Mouse (Mus musculus) hindbrain, embryonic 14.5 days (tissue): ENCODE results near the gene Mcoln2. TPM values are rescaled to one million over a fixed set of nuclear protein-coding genes. Genes with fewer than 3 reads are reported as not detected.

ENCODE experiments used
- ATAC-seq: fragments of 200-750 bp; cut with Nextera tagmentation; 2 replicates; pipeline ENCODE4 v1.8.0; 2017; ENCODE audit warnings: moderate number of reproducible peaks, mild to moderate bottlenecking, moderate TSS enrichment, moderate library complexity; ENCODE audit not compliant: low FRiP score
- DNase-seq: peaks from one replicate; pipeline ENCODE4 v3.0.0-alpha.2; 2015; ENCODE audit warnings: low spot score
- H3K27ac ChIP-seq: fragments of 300-500 bp; sonication (generic); 2 replicates; pipeline ENCODE4 v1.5.1; 2014; ENCODE audit warnings: mild to moderate bottlenecking, moderate library complexity
- H3K27me3 ChIP-seq: fragments of 300-500 bp; sonication (generic); 2 replicates; pipeline ENCODE4 v1.6.1; 2014; ENCODE audit warnings: mild to moderate bottlenecking, low read length, mixed read lengths; ENCODE audit not compliant: control insufficient read depth, insufficient read depth
- H3K36me3 ChIP-seq: fragments of 300-500 bp; sonication (generic); replicated peaks from 2 replicates; pipeline ENCODE4 v1.6.1; 2014; ENCODE audit not compliant: control insufficient read depth, insufficient read depth
- H3K4me1 ChIP-seq: fragments of 300-500 bp; sonication (generic); replicated peaks from 2 replicates; pipeline ENCODE4 v1.6.1; 2014; ENCODE audit warnings: antibody characterized with exemption, low read length, mixed read lengths; ENCODE audit not compliant: control insufficient read depth, insufficient read depth
- H3K4me2 ChIP-seq: fragments of 300-500 bp; sonication (generic); replicated peaks from 2 replicates; pipeline ENCODE4 v1.6.1; 2014; ENCODE audit warnings: mild to moderate bottlenecking, moderate library complexity
- H3K4me3 ChIP-seq: fragments of 300-500 bp; sonication (generic); replicated peaks from 2 replicates; pipeline ENCODE4 v1.5.1; 2014; ENCODE audit warnings: mild to moderate bottlenecking, low read length
- H3K9ac ChIP-seq: fragments of 300-500 bp; sonication (generic); 2 replicates; pipeline ENCODE4 v1.6.1; 2014
- H3K9me3 ChIP-seq: fragments of 300-500 bp; sonication (generic); 2 replicates; pipeline ENCODE4 v1.6.1; 2016; ENCODE audit warnings: low read length; ENCODE audit not compliant: control insufficient read depth
- whole genome bisulfite sequencing: fragments of 180-500 bp; shearing (Covaris S2); extraction: QIAGEN DNeasy Blood & Tissue Kit; methylation state at CpG from one replicate; pipeline ENCODE4 v1.1.7; 2014; 5-methylcytosine and 5-hydroxymethylcytosine counted together
- polyA plus RNA-seq: library from polyadenylated mRNA; unstranded; fragments of >200 nt; fragmentation: Nextera tagmentation; extraction: Ambion mirVana; gene quantifications from 2 replicates; pipeline ENCODE4 v1.2.1, GENCODE M21; 2014

The Mcoln2 gene
- polyA plus RNA-seq, 1 experiment from 2014 or later, result 0.11 TPM

GRCm38 (mm10) chr3:146136422-146136821 is 13.2 kb upstream of the Mcoln2 start:
- H3K4me3 ChIP-seq, result no peak overlapping the region
- no peak for DNase-seq
- H3K4me2 ChIP-seq, result no peak overlapping the region
- 43% methylated on average over 10 of the region's 10 CpGs for WGBS
- no peak overlapping the region for H3K9ac ChIP-seq
- H3K9me3 ChIP-seq, result no peaks in the 10 kb centered on the region
- H3K36me3 ChIP-seq, result no peaks in the 10 kb centered on the region
- no peaks in the 10 kb centered on the region for H3K4me1 ChIP-seq
- no peaks in the 10 kb centered on the region for H3K27me3 ChIP-seq
- ATAC-seq, result no peak
- no peak overlapping the region for H3K27ac ChIP-seq

GRCm38 (mm10) chr3:146140276-146140675 is 9.4 kb upstream of the Mcoln2 start:
- Histone ChIP-seq H3K4me1 (no peaks in the 10 kb centered on the region), H3K4me3 (no peak overlapping the region), H3K4me2 (no peak overlapping the region), H3K9me3 (no peaks in the 10 kb centered on the region), H3K9ac (no peak overlapping the region), H3K27me3 (no peaks in the 10 kb centered on the region), H3K36me3 (no peaks in the 10 kb centered on the region), H3K27ac (no peak overlapping the region)
- ATAC-seq, result no peak
- DNase-seq, result no peak
- WGBS, result 96% methylated on average over 7 of the region's 7 CpGs

- Histone ChIP-seq H3K27me3 (no peaks in the 10 kb centered on the region), H3K9ac (no peak overlapping the region), H3K27ac (no peak overlapping the region), H3K4me1 (no peaks in the 10 kb centered on the region), H3K9me3 (no peaks in the 10 kb centered on the region), H3K4me3 (no peak overlapping the region), H3K4me2 (no peak overlapping the region), H3K36me3 (no peaks in the 10 kb centered on the region)
- ATAC-seq, result no peak
- DNase-seq, result no peak
- 77% methylated on average over 7 of the region's 7 CpGs for WGBS
These were observed 7.1 kb upstream of the Mcoln2 start for GRCm38 (mm10) chr3:146142523-146142922.

GRCm38 (mm10) chr3:146145501-146145900 is 4.1 kb upstream of the Mcoln2 start:
- Histone ChIP-seq H3K36me3 (no peaks in the 10 kb centered on the region), H3K4me1 (peaks cover 6% of the 10 kb centered on the region; the same call in 1 of the 2 replicates), H3K27ac (no peak overlapping the region), H3K4me3 (no peak overlapping the region), H3K9me3 (no peaks in the 10 kb centered on the region), H3K27me3 (peaks cover 12% of the 10 kb centered on the region), H3K9ac (no peak overlapping the region), H3K4me2 (no peak overlapping the region)
- 58% methylated on average over 5 of the region's 5 CpGs for WGBS
- no peak for DNase-seq
- ATAC-seq, result no peak

GRCm38 (mm10) chr3:146146131-146146530 is 3.5 kb upstream of the Mcoln2 start:
- no peak for DNase-seq
- Histone ChIP-seq H3K27me3 (peaks cover 18% of the 10 kb centered on the region), H3K27ac (no peak overlapping the region), H3K4me3 (no peak overlapping the region), H3K4me1 (peaks cover 8% of the 10 kb centered on the region; the same call in 1 of the 2 replicates), H3K9me3 (no peaks in the 10 kb centered on the region), H3K4me2 (no peak overlapping the region), H3K9ac (no peak overlapping the region), H3K36me3 (no peaks in the 10 kb centered on the region)
- 76% methylated on average over 5 of the region's 5 CpGs for WGBS
- no peak for ATAC-seq

- Histone ChIP-seq H3K9me3 (no peaks in the 10 kb centered on the region), H3K4me1 (peaks cover 8% of the 10 kb centered on the region), H3K27me3 (peaks cover 28% of the 10 kb centered on the region), H3K4me3 (peak overlapping the region; percentile 23), H3K36me3 (no peaks in the 10 kb centered on the region), H3K4me2 (peak overlapping the region; percentile 54), H3K9ac (no peak overlapping the region), H3K27ac (no peak overlapping the region)
- WGBS, result under 1% methylated on average over 26 of the region's 26 CpGs
- no peak for DNase-seq
- peak; percentile 2; the same call in 1 of the 2 replicates for ATAC-seq
These were observed 396 bp downstream of the Mcoln2 start for GRCm38 (mm10) chr3:146150058-146150400.

- peak overlapping the region; percentile 23 for H3K4me3 ChIP-seq
- WGBS, result 27% methylated on average over 11 of the region's 11 CpGs
- no peak overlapping the region for H3K9ac ChIP-seq
- DNase-seq (no peak), ATAC-seq (no peak)
- no peak overlapping the region for H3K27ac ChIP-seq
- H3K4me1 ChIP-seq, result peaks cover 8% of the 10 kb centered on the region
- peaks cover 28% of the 10 kb centered on the region for H3K27me3 ChIP-seq
- H3K4me2 ChIP-seq, result peak overlapping the region; percentile 54
- no peaks in the 10 kb centered on the region for H3K9me3 ChIP-seq
- no peaks in the 10 kb centered on the region for H3K36me3 ChIP-seq
These were observed 927 bp downstream of the Mcoln2 start for GRCm38 (mm10) chr3:146150560-146150959.

GRCm38 (mm10) chr3:146151328-146151727 is 1.7 kb downstream of the Mcoln2 start:
- 96% methylated on average over 10 of the region's 10 CpGs for WGBS
- no peak overlapping the region for H3K4me2 ChIP-seq
- no peak overlapping the region for H3K27ac ChIP-seq
- no peak for DNase-seq
- no peaks in the 10 kb centered on the region for H3K9me3 ChIP-seq
- H3K9ac ChIP-seq, result no peak overlapping the region
- no peaks in the 10 kb centered on the region for H3K36me3 ChIP-seq
- peaks cover 8% of the 10 kb centered on the region for H3K4me1 ChIP-seq
- H3K27me3 ChIP-seq, result peaks cover 28% of the 10 kb centered on the region
- H3K4me3 ChIP-seq, result no peak overlapping the region
- ATAC-seq, result no peak

GRCm38 (mm10) chr3:146151755-146152154 is 2.1 kb downstream of the Mcoln2 start:
- ATAC-seq (no peak), DNase-seq (no peak)
- no peaks in the 10 kb centered on the region for H3K9me3 ChIP-seq
- no peak overlapping the region for H3K27ac ChIP-seq
- H3K4me1 ChIP-seq, result peaks cover 8% of the 10 kb centered on the region
- H3K9ac ChIP-seq, result no peak overlapping the region
- no peaks in the 10 kb centered on the region for H3K36me3 ChIP-seq
- peaks cover 28% of the 10 kb centered on the region for H3K27me3 ChIP-seq
- WGBS, result 91% methylated on average over 8 of the region's 8 CpGs
- no peak overlapping the region for H3K4me2 ChIP-seq
- H3K4me3 ChIP-seq, result no peak overlapping the region

GRCm38 (mm10) chr3:146152348-146152747 is 2.7 kb downstream of the Mcoln2 start:
- Histone ChIP-seq H3K36me3 (no peaks in the 10 kb centered on the region), H3K4me3 (no peak overlapping the region), H3K4me1 (peaks cover 8% of the 10 kb centered on the region), H3K27me3 (peaks cover 28% of the 10 kb centered on the region), H3K9me3 (no peaks in the 10 kb centered on the region), H3K4me2 (no peak overlapping the region), H3K9ac (no peak overlapping the region), H3K27ac (no peak overlapping the region)
- 91% methylated on average over 8 of the region's 8 CpGs for WGBS
- no peak for ATAC-seq
- no peak for DNase-seq
